Mouse (Mus musculus): ENCODE measurements around the gene Ccdc184.
A peak's percentile ranks its signal among the peaks of the same experiment; 100 is the strongest.

The Ccdc184 gene

GRCm38 (mm10) chr15:98157253-98157652 lies 9.7 kb upstream of the Ccdc184 start:
- DNase-seq, result no peak

- DNase-seq, result no peak
Measured at GRCm38 (mm10) chr15:98161026-98161805, 5.7 kb upstream of the Ccdc184 start.

GRCm38 (mm10) chr15:98162561-98162960 lies 4.4 kb upstream of the Ccdc184 start:
- DNase-seq, result no peak

- no peak for DNase-seq
Measured at GRCm38 (mm10) chr15:98165525-98165924, 1.4 kb upstream of the Ccdc184 start, which contains the start of gene Asb8. Gene Asb8, minus strand, starts transcription at chr15:98165625.

- DNase-seq, result peak; percentile 48
Measured at GRCm38 (mm10) chr15:98167645-98168621, 975 bp downstream of the Ccdc184 start.

- DNase-seq, result no peak
Measured at GRCm38 (mm10) chr15:98168622-98169004, 1.7 kb downstream of the Ccdc184 start.

- no peak for DNase-seq
Measured at GRCm38 (mm10) chr15:98170365-98170764, 3.4 kb downstream of the Ccdc184 start.

- no peak for DNase-seq
Measured at GRCm38 (mm10) chr15:98170917-98171316, 4.0 kb downstream of the Ccdc184 start.

- no peak for DNase-seq
Measured at GRCm38 (mm10) chr15:98172113-98172512, 5.2 kb downstream of the Ccdc184 start.

GRCm38 (mm10) chr15:98173821-98174220 lies 6.9 kb downstream of the Ccdc184 start:
- DNase-seq, result no peak

GRCm38 (mm10) chr15:98177320-98177719 lies 10.4 kb downstream of the Ccdc184 start:
- no peak for DNase-seq

- DNase-seq, result no peak
Measured at GRCm38 (mm10) chr15:98180567-98181131, 13.7 kb downstream of the Ccdc184 start.

GRCm38 (mm10) chr15:98181132-98181711 lies 14.3 kb downstream of the Ccdc184 start:
- peak; percentile 91 for DNase-seq

GRCm38 (mm10) chr15:98181856-98182570 lies 15.1 kb downstream of the Ccdc184 start:
- DNase-seq, result no peak

GRCm38 (mm10) chr15:98184456-98184855 lies 17.5 kb downstream of the Ccdc184 start:
- DNase-seq, result no peak

GRCm38 (mm10) chr15:98195442-98195841 lies 28.5 kb downstream of the Ccdc184 start, which contains the start of gene Olfr288:
Gene Olfr288, minus strand, starts transcription at chr15:98195542.
- no peak for DNase-seq

- DNase-seq, result peak; percentile 25
Measured at GRCm38 (mm10) chr15:98209676-98210075, 42.7 kb downstream of the Ccdc184 start.

GRCm38 (mm10) chr15:98213336-98213870 lies 46.4 kb downstream of the Ccdc184 start:
- peak; percentile 5 for DNase-seq

GRCm38 (mm10) chr15:98214130-98214529 lies 47.2 kb downstream of the Ccdc184 start:
- DNase-seq, result no peak
